Mouse (Mus musculus): ENCODE data around the gene Hoxd3.

The Hoxd3 gene

GRCm38 (mm10) chr2:74679980-74680379, 31.7 kb upstream of the Hoxd3 start:
- DNase-seq, result no peak

GRCm38 (mm10) chr2:74680561-74681398, 30.9 kb upstream of the Hoxd3 start:
- no peak for DNase-seq

- peak; percentile 28 for DNase-seq
Measured at GRCm38 (mm10) chr2:74681594-74682531, 29.9 kb upstream of the Hoxd3 start.

- no peak for DNase-seq
Measured at GRCm38 (mm10) chr2:74682796-74683195, 28.9 kb upstream of the Hoxd3 start.

GRCm38 (mm10) chr2:74683471-74683951, 28.2 kb upstream of the Hoxd3 start:
- no peak for DNase-seq

- DNase-seq, result no peak
Measured at GRCm38 (mm10) chr2:74684106-74684505, 27.6 kb upstream of the Hoxd3 start.

- no peak for DNase-seq
Measured at GRCm38 (mm10) chr2:74685059-74685603, 26.6 kb upstream of the Hoxd3 start.

- peak; percentile 68 for DNase-seq
Measured at GRCm38 (mm10) chr2:74686301-74686987, 25.3 kb upstream of the Hoxd3 start.

GRCm38 (mm10) chr2:74686988-74687697, 24.6 kb upstream of the Hoxd3 start:
- peak; percentile 22 for DNase-seq

GRCm38 (mm10) chr2:74687698-74688555, 23.8 kb upstream of the Hoxd3 start:
- no peak for DNase-seq

GRCm38 (mm10) chr2:74688795-74689573, 22.7 kb upstream of the Hoxd3 start:
- no peak for DNase-seq

GRCm38 (mm10) chr2:74689574-74690337, 22.0 kb upstream of the Hoxd3 start:
- DNase-seq, result no peak

GRCm38 (mm10) chr2:74690338-74690716, 21.4 kb upstream of the Hoxd3 start:
- DNase-seq, result no peak

- DNase-seq, result peak; percentile 14
Measured at GRCm38 (mm10) chr2:74691022-74691951, 20.4 kb upstream of the Hoxd3 start, which contains the start of gene Hoxd10. Gene Hoxd10 (plus strand): TSS chr2:74691924.

- DNase-seq, result no peak
Measured at GRCm38 (mm10) chr2:74691995-74692807, 19.5 kb upstream of the Hoxd3 start.

- no peak for DNase-seq
Measured at GRCm38 (mm10) chr2:74692808-74693431, 18.8 kb upstream of the Hoxd3 start.

- no peak for DNase-seq
Measured at GRCm38 (mm10) chr2:74693432-74693827, 18.3 kb upstream of the Hoxd3 start.
